Mouse (Mus musculus): ENCODE measurements around the gene Arid1b.

DNA sequence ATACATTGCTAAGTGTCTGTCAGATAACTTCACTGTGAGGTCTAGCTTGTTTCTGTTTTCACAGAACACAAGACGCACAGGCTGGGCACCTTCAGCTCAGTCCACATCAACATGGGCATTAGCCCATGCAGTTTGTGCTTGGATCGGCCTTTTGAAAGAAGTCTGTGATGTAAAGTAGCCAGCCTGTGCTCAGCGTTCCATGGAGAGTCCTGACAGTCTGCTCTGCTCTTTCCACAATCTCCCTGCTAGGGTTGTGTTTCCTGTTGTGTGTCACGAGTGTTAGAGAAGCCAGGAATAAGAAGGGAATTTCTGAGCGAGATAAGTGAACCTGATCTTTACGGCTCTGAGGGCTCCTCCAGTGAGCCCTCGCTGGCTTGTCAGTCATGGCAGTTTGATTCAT lies 184.9 kb downstream of the Arid1b start:
- TF ChIP-seq CTCF (IDR thresholded peaks at IDR 0.05) (no peak), EP300 (IDR thresholded peaks at IDR 0.05) (no peak)

Data from lung, postnatal 0 days (tissue).